Mouse (Mus musculus) intestine, postnatal 0 days (tissue): ENCODE measurements around the gene Mavs. TPM values are rescaled to one million over a fixed set of nuclear protein-coding genes. Genes with fewer than 3 reads are reported as not detected.
A peak's percentile ranks its signal among the peaks of the same experiment; 100 is the strongest.
"Not testable (repeated sequence)": the region's sequence is repeated elsewhere in the genome, so short reads cannot be mapped to it uniquely, and the experiment has no call there.

Experiments used
- ATAC-seq: fragments of 200-750 bp; cut with Nextera tagmentation; 2 replicates; pipeline ENCODE4 v1.8.0; 2017; ENCODE audit warnings: mild to moderate bottlenecking, moderate TSS enrichment, moderate library complexity
- H3K27ac ChIP-seq: fragments of 300-500 bp; sonication (generic); 2 replicates; pipeline ENCODE4 v1.5.1; 2014; ENCODE audit warnings: mild to moderate bottlenecking, low read depth, low read length, moderate library complexity
- H3K27me3 ChIP-seq: fragments of 300-500 bp; sonication (generic); replicated peaks from 2 replicates; pipeline ENCODE4 v1.6.1; 2014; ENCODE audit warnings: low read length, mixed read lengths; ENCODE audit not compliant: control insufficient read depth, insufficient read depth
- H3K36me3 ChIP-seq: fragments of 300-500 bp; sonication (generic); 2 replicates; pipeline ENCODE4 v1.6.1; 2014; ENCODE audit warnings: mild to moderate bottlenecking, moderate library complexity; ENCODE audit not compliant: control insufficient read depth, insufficient read depth
- H3K4me1 ChIP-seq: fragments of 300-500 bp; sonication (generic); replicated peaks from 2 replicates; pipeline ENCODE4 v1.6.1; 2014; ENCODE audit warnings: antibody characterized with exemption, low read length, mixed read lengths; ENCODE audit not compliant: control insufficient read depth, insufficient read depth
- H3K4me2 ChIP-seq: fragments of 300-500 bp; sonication (generic); replicated peaks from 2 replicates; pipeline ENCODE4 v1.6.1; 2014; ENCODE audit warnings: low read depth, mild to moderate bottlenecking, moderate library complexity
- H3K4me3 ChIP-seq: fragments of 300-500 bp; sonication (generic); 2 replicates; pipeline ENCODE4 v1.5.1; 2014; ENCODE audit warnings: low read depth, low read length
- H3K9ac ChIP-seq: fragments of 300-500 bp; sonication (generic); 2 replicates; pipeline ENCODE4 v1.6.1; 2014; ENCODE audit warnings: mild to moderate bottlenecking, low read depth, low read length
- H3K9me3 ChIP-seq: fragments of 300-500 bp; sonication (generic); 2 replicates; pipeline ENCODE4 v1.6.1; 2016; ENCODE audit warnings: mixed run types; ENCODE audit not compliant: control insufficient read depth
- CTCF ChIP-seq: sonication (generic); IDR thresholded peaks from 2 replicates; pipeline ENCODE4 v1.5.1; 2016; ENCODE audit warnings: low read depth, mild to moderate bottlenecking, control low read depth, antibody characterized with exemption, moderate library complexity
- WGBS: fragments of 180-500 bp; shearing (Covaris S2); extraction: QIAGEN DNeasy Blood & Tissue Kit; methylation state at CpG from one replicate; pipeline ENCODE4 v1.1.7; 2014; 5-methylcytosine and 5-hydroxymethylcytosine counted together
- polyA plus RNA-seq: library from polyadenylated mRNA; unstranded; fragments of >200 nt; fragmentation: Nextera tagmentation; extraction: Ambion mirVana; gene quantifications from 2 replicates; pipeline ENCODE4 v1.2.1, GENCODE M21; 2015

Mavs gene
- polyA plus RNA-seq, 1 experiment from 2014 or later: 27.2 TPM

GRCm38 (mm10) chr2:131221853-131222515 lies 11.9 kb upstream of the Mavs start:
- H3K27me3 ChIP-seq: no peaks in the 10 kb centered on the region
- WGBS: 32% methylated on average over 3 of the region's 3 CpGs

DNA sequence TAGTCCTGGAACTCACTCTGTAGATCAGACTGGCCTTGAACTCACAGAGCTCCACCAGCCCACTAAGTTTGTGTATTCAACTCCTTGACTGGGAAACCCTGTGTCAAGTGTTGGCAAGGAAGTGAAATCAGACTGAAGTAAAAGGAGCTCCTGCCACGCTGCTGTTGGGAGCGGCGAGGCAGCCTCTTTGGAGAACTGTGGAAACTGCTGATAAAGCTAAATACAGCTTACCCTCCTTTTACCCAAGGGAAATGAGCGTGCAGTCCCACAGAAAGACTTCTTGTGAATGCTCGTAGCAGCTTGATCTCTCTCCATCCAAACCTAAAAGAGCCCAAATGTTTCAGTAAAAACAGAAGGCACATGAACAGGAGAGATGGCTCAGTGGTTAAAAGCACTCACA lies 11.3 kb upstream of the Mavs start:
- H3K9ac ChIP-seq: no peak overlapping the region
- H3K36me3 ChIP-seq: no peaks in the 10 kb centered on the region
- H3K9me3 ChIP-seq: no peaks in the 10 kb centered on the region
- H3K27me3 ChIP-seq: no peaks in the 10 kb centered on the region
- no peak overlapping the region for H3K4me3 ChIP-seq
- no peak for ATAC-seq
- no peak overlapping the region for H3K4me2 ChIP-seq
- peak overlapping the region; percentile 54 for H3K27ac ChIP-seq
- TF ChIP-seq CTCF: no peak
- 19% methylated on average over 5 of the region's 5 CpGs for WGBS
- 0 out of 2 replicates have a peak, but pooled peaks cover 2% of the 10 kb centered on the region for H3K4me1 ChIP-seq

More at GRCm38 (mm10) chr2:131221853-131222515, 11.9 kb upstream of the Mavs start:
- Histone ChIP-seq H3K4me3 (no peak overlapping the region), H3K36me3 (no peaks in the 10 kb centered on the region), H3K27ac (peak overlapping the region; percentile 70), H3K4me2 (no peak overlapping the region), H3K9ac (no peak overlapping the region), H3K9me3 (no peaks in the 10 kb centered on the region), H3K4me1 (0 out of 2 replicates have a peak, but pooled peaks cover 2% of the 10 kb centered on the region)
- TF ChIP-seq CTCF: no peak
- peak; percentile 77 for ATAC-seq

- Histone ChIP-seq H3K4me2 (no peak overlapping the region), H3K4me3 (no peak overlapping the region), H3K4me1 (0 out of 2 replicates have a peak, but pooled peaks cover 2% of the 10 kb centered on the region), H3K36me3 (no peaks in the 10 kb centered on the region), H3K27me3 (no peaks in the 10 kb centered on the region), H3K27ac (no peak overlapping the region), H3K9me3 (no peaks in the 10 kb centered on the region), H3K9ac (no peak overlapping the region)
- WGBS: 64% methylated on average over 1 of the region's 1 CpGs
- no peak for ATAC-seq
- no peak for TF ChIP-seq CTCF
Observed at GRCm38 (mm10) chr2:131223569-131223968, 10.3 kb upstream of the Mavs start.

- WGBS: 90% methylated on average over 6 of the region's 6 CpGs
- Histone ChIP-seq H3K4me1 (0 out of 2 replicates have a peak, but pooled peaks cover 2% of the 10 kb centered on the region), H3K9me3 (no peaks in the 10 kb centered on the region), H3K27me3 (no peaks in the 10 kb centered on the region), H3K4me2 (no peak overlapping the region), H3K4me3 (no peak overlapping the region), H3K36me3 (no peaks in the 10 kb centered on the region), H3K9ac (no peak overlapping the region), H3K27ac (no peak overlapping the region)
- no peak for TF ChIP-seq CTCF
- ATAC-seq: no peak
Observed at GRCm38 (mm10) chr2:131225178-131225577, 8.7 kb upstream of the Mavs start.

DNA sequence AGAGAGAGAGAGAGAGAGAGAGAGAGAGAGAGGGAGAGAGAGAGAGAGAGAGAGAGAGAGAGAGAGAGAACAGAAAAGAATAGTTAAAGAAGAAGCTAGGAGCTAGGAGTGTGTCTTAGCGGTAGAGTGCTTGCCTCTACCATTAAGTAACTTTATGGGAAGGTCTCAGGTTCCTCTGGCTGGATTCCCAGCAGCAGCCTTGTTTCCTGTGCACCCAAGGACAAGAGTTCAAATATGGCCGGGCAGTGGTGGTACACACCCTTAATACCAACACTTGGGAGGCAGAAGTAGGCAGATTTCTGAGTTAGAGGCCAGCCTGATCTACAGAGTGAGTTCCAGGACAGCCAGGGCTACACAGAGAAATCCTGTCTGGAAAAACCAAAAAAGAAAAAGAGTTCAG lies 7.2 kb upstream of the Mavs start:
- H3K9me3 ChIP-seq, H3K27ac ChIP-seq, H3K4me2 ChIP-seq, ATAC-seq, H3K9ac ChIP-seq, H3K4me1 ChIP-seq, H3K4me3 ChIP-seq, H3K27me3 ChIP-seq, H3K36me3 ChIP-seq: not testable (repeated sequence)
- 48% methylated on average over 2 of the region's 2 CpGs for WGBS

DNA sequence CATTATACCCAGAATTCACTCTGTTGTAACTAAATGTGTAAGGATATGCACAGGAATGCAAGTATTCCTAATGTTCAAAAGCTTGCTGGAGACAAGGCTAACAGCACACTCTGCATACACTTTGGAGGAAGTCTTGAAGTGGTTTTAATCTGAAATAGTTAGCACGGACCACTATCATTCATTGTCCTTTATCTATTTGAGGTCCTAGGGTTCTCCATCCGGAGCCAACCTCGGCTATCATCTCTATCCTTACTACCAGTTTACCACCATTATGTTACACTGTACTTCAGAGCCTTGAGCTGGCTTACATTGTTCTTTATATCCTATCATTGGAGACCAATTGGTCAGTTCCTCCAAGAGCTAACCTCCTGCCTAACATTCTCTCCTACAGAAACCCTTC lies 6.6 kb upstream of the Mavs start:
- Histone ChIP-seq H3K27me3 (no peaks in the 10 kb centered on the region), H3K4me1 (no peaks in the 10 kb centered on the region), H3K4me2 (no peak overlapping the region), H3K36me3 (no peaks in the 10 kb centered on the region), H3K27ac (no peak overlapping the region), H3K4me3 (no peak overlapping the region), H3K9ac (no peak overlapping the region), H3K9me3 (no peaks in the 10 kb centered on the region)
- no peak for TF ChIP-seq CTCF
- 98% methylated on average over 3 of the region's 3 CpGs for WGBS
- ATAC-seq: no peak
